Mouse (Mus musculus): ENCODE results near the gene Ankrd13b. TPM values are rescaled to one million over a fixed set of nuclear protein-coding genes. Genes with fewer than 3 reads are reported as not detected.

Gene Ankrd13b
- polyA plus RNA-seq, 1 experiment from 2014 or later: 38.2 TPM

DNA sequence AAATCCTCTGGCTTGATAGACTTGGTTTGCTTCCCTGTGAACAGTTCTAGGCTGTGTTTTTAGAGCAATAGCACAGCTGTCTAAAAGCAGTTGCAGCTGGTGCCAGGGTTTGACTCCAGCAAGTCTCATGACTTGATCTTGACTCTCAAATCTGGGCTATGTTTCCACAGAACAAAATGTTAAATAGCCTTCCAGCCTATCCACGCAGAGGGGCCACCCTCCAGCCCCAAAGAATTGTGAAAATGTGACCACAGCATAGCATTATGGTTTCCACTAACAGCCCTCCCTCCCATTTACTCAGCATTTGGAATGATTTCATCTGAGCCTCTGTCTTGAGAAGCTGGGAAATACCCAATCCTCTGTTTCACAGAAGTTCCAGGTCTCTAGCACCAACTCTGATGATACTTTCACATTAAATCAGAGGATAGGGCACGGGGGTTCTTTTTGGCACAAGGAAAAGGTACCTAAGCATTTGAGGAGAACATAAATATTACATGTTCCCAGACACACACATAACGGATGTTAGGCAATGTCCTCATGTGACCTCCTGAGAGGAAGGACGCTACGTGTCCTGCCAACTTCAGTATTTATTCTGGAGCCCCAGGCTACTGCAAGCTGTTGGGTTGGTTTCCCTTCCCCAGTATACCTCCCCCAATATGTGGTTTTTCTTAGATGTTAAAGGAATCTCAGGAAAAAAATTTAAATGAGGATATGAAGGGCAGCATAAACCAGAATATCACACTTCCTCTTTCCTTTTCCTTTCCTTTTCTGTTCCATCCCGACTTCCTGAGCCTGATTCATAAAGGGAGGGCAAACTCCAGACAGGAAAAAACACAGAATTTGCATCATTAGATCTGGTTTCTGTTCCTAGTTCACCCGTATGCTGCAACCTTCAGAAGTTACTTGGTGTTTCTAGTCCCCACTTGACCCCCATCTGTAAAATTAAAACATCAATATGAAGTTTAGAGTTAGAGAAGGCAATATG is 47.0 kb downstream of the Ankrd13b start:
- no peaks in the 10 kb centered on the region for H3K9me3 ChIP-seq (ENCODE audit: control insufficient read depth, low read length)
- ATAC-seq (ENCODE audit: low read depth): no peak
- H3K4me2 ChIP-seq (ENCODE audit: low read depth, low read length): no peak overlapping the region
- no peaks in the 10 kb centered on the region for H3K4me1 ChIP-seq (ENCODE audit: control insufficient read depth, insufficient read depth, low read length)
- H3K36me3 ChIP-seq (ENCODE audit: control insufficient read depth, insufficient read depth, low read length): peaks cover 17% of the 10 kb centered on the region; the same call in 1 of the 2 replicates
- H3K27ac ChIP-seq (ENCODE audit: low read depth, low read length): no peak overlapping the region
- H3K4me3 ChIP-seq (ENCODE audit: low read depth, low read length): no peak overlapping the region
- 78% methylated on average over 7 of the region's 7 CpGs for WGBS
- no peak overlapping the region for H3K9ac ChIP-seq (replicated peaks; ENCODE audit: low read depth, low read length)
- no peaks in the 10 kb centered on the region for H3K27me3 ChIP-seq (ENCODE audit: control insufficient read depth, insufficient read depth, low read length)

GRCm38 (mm10) chr11:77441020-77441419 is 48.5 kb downstream of the Ankrd13b start:
- no peak overlapping the region for H3K4me3 ChIP-seq (ENCODE audit: low read depth, low read length)
- ATAC-seq (ENCODE audit: low read depth): no peak
- H3K27ac ChIP-seq (ENCODE audit: low read depth, low read length): no peak overlapping the region
- 88% methylated on average over 8 of the region's 8 CpGs for WGBS
- no peak overlapping the region for H3K9ac ChIP-seq (replicated peaks; ENCODE audit: low read depth, low read length)
- H3K4me1 ChIP-seq (ENCODE audit: control insufficient read depth, insufficient read depth, low read length): no peaks in the 10 kb centered on the region
- no peaks in the 10 kb centered on the region for H3K27me3 ChIP-seq (ENCODE audit: control insufficient read depth, insufficient read depth, low read length)
- no peaks in the 10 kb centered on the region for H3K9me3 ChIP-seq (ENCODE audit: control insufficient read depth, low read length)
- H3K4me2 ChIP-seq (ENCODE audit: low read depth, low read length): no peak overlapping the region
- H3K36me3 ChIP-seq (ENCODE audit: control insufficient read depth, insufficient read depth, low read length): peaks cover 17% of the 10 kb centered on the region; the same call in 1 of the 2 replicates

DNA sequence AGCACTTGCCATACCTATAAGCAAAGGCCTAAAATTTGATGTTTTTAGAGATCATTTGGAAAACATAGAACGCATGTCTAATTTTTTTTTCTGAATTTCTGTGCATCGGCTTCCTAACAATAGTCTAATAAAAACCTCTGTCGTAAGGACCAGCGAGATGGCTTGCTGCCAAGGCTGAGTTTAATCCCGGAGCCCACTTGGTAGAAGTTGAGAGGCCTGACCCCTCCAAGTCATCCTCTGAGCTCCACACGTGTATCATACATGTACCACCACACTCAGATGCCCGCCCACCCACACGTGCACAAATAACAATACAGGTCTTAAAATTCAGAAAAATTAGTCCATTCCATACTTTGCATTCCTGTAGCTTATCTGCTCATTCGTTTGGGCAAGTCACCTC is 49.4 kb downstream of the Ankrd13b start:
- ATAC-seq (ENCODE audit: low read depth): no peak
- no peak overlapping the region for H3K9ac ChIP-seq (replicated peaks; ENCODE audit: low read depth, low read length)
- no peak overlapping the region for H3K4me3 ChIP-seq (ENCODE audit: low read depth, low read length)
- no peaks in the 10 kb centered on the region for H3K9me3 ChIP-seq (ENCODE audit: control insufficient read depth, low read length)
- H3K27me3 ChIP-seq (ENCODE audit: control insufficient read depth, insufficient read depth, low read length): no peaks in the 10 kb centered on the region
- H3K36me3 ChIP-seq (ENCODE audit: control insufficient read depth, insufficient read depth, low read length): peaks cover 17% of the 10 kb centered on the region; the same call in 1 of the 2 replicates
- no peaks in the 10 kb centered on the region for H3K4me1 ChIP-seq (ENCODE audit: control insufficient read depth, insufficient read depth, low read length)
- no peak overlapping the region for H3K4me2 ChIP-seq (ENCODE audit: low read depth, low read length)
- no peak overlapping the region for H3K27ac ChIP-seq (ENCODE audit: low read depth, low read length)
- 92% methylated on average over 9 of the region's 9 CpGs for WGBS

DNA sequence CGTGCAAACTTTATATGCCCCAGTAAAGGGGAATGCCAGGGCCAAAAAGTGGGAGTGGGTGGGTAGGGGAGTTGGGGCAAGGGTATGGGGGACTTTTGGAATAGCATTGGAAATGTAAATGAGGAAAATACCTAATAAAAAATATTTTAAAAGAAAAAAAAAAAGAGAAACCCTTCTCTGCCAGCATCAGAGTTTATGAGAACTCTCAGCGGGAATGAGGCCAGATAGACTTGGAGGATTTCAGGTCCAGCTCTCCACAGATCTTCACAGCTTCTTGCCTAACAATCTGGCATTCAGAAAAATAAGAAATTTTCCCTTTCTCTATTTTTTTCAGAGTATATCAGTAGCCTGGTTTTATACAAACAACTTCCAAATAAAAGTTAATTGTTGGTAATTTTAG is 52.5 kb downstream of the Ankrd13b start:
- no peak overlapping the region for H3K9ac ChIP-seq (replicated peaks; ENCODE audit: low read depth, low read length)
- WGBS: 88% methylated on average over 2 of the region's 2 CpGs
- ATAC-seq (ENCODE audit: low read depth): no peak

GRCm38 (mm10) chr11:77428446-77428845 is 61.0 kb downstream of the Ankrd13b start:
- no peaks in the 10 kb centered on the region for H3K27me3 ChIP-seq (ENCODE audit: control insufficient read depth, insufficient read depth, low read length)
- ATAC-seq (ENCODE audit: low read depth): no peak
- no peak overlapping the region for H3K27ac ChIP-seq (ENCODE audit: low read depth, low read length)
- H3K4me3 ChIP-seq (ENCODE audit: low read depth, low read length): no peak overlapping the region
- no peak overlapping the region for H3K9ac ChIP-seq (replicated peaks; ENCODE audit: low read depth, low read length)
- no peaks in the 10 kb centered on the region for H3K4me1 ChIP-seq (ENCODE audit: control insufficient read depth, insufficient read depth, low read length)
- no peaks in the 10 kb centered on the region for H3K9me3 ChIP-seq (ENCODE audit: control insufficient read depth, low read length)
- no peak overlapping the region for H3K4me2 ChIP-seq (ENCODE audit: low read depth, low read length)
- peaks cover 7% of the 10 kb centered on the region; the same call in 1 of the 2 replicates for H3K36me3 ChIP-seq (ENCODE audit: control insufficient read depth, insufficient read depth, low read length)
- WGBS: 91% methylated on average over 1 of the region's 1 CpGs

More for the DNA sequence above, 52.5 kb downstream of the Ankrd13b start:
- Histone ChIP-seq H3K27me3 (ENCODE audit: control insufficient read depth, insufficient read depth, low read length) (no peaks in the 10 kb centered on the region), H3K4me1 (ENCODE audit: control insufficient read depth, insufficient read depth, low read length) (no peaks in the 10 kb centered on the region), H3K4me3 (ENCODE audit: low read depth, low read length) (no peak overlapping the region), H3K36me3 (ENCODE audit: control insufficient read depth, insufficient read depth, low read length) (peaks cover 14% of the 10 kb centered on the region; the same call in 1 of the 2 replicates), H3K27ac (ENCODE audit: low read depth, low read length) (no peak overlapping the region), H3K4me2 (ENCODE audit: low read depth, low read length) (no peak overlapping the region), H3K9me3 (ENCODE audit: control insufficient read depth, low read length) (no peaks in the 10 kb centered on the region)

DNA sequence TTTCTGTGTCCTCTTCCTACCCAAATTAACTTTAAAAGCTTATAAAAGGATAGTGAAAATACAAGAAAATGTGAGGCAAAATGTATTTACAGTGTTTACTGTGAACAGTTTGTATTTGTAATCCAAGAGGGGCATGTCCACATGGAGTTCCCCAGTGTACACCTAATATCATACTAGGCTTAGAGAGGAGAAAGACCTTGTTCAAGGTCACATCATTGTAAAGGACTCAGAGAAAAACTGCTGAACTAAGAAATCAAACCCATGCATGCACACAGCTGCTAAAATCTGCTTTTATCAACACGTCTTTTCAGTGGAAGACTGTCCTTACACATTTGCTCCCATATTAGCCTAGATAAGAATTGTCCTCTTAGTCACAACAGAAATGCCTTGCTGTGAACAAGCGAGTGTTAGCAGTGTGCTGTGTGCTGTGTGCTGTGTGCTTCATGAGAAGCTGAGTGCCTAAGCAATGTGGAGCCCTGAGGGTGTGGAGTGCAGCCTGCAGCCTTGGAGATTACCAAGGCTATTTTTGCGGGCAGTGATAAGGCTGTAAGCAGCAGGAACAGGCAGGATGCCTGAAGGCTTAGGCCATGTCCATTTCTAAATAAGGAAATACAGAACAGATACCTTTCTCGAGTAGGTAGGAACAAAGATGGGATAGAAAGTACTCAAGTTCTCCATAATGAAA is 66.2 kb downstream of the Ankrd13b start:
- no peak overlapping the region for H3K4me3 ChIP-seq (ENCODE audit: low read depth, low read length)
- H3K4me1 ChIP-seq (ENCODE audit: control insufficient read depth, insufficient read depth, low read length): no peaks in the 10 kb centered on the region
- no peak overlapping the region for H3K9ac ChIP-seq (replicated peaks; ENCODE audit: low read depth, low read length)
- 87% methylated on average over 4 of the region's 4 CpGs for WGBS
- no peak for ATAC-seq (ENCODE audit: low read depth)
- H3K9me3 ChIP-seq (ENCODE audit: control insufficient read depth, low read length): no peaks in the 10 kb centered on the region
- no peak overlapping the region for H3K4me2 ChIP-seq (ENCODE audit: low read depth, low read length)
- no peaks in the 10 kb centered on the region for H3K27me3 ChIP-seq (ENCODE audit: control insufficient read depth, insufficient read depth, low read length)
- H3K27ac ChIP-seq (ENCODE audit: low read depth, low read length): no peak overlapping the region
- H3K36me3 ChIP-seq (ENCODE audit: control insufficient read depth, insufficient read depth, low read length): peaks cover 7% of the 10 kb centered on the region; the same call in 1 of the 2 replicates

Other genes with a start within 250 kb of the Ankrd13b start
- gene Coro6, start 27.3 kb downstream of the Ankrd13b start, polyA plus RNA-seq (2014; fragmentation: Nextera tagmentation; extraction: Ambion mirVana): 0.27 and 0.83 TPM in 2 replicates
- 20.3 and 21.6 TPM in 2 replicates for gene Git1, start 3.9 kb upstream of the Ankrd13b start, polyA plus RNA-seq (2014; fragmentation: Nextera tagmentation; extraction: Ambion mirVana)
- gene Abhd15, start 25.4 kb upstream of the Ankrd13b start, polyA plus RNA-seq (2014; fragmentation: Nextera tagmentation; extraction: Ambion mirVana): 1.5 and 1.8 TPM in 2 replicates
- 10.6 and 12.8 TPM in 2 replicates for gene Trp53i13, start 26.3 kb upstream of the Ankrd13b start, polyA plus RNA-seq (2014; fragmentation: Nextera tagmentation; extraction: Ambion mirVana)
- gene Gm10392, start 29.5 kb upstream of the Ankrd13b start, polyA plus RNA-seq (2014; fragmentation: Nextera tagmentation; extraction: Ambion mirVana): not detected in 2 replicates
- 30.6 and 32.1 TPM in 2 replicates for gene Taok1, start 118.1 kb upstream of the Ankrd13b start, polyA plus RNA-seq (2014; fragmentation: Nextera tagmentation; extraction: Ambion mirVana)
- gene Nufip2, start 196.5 kb upstream of the Ankrd13b start, polyA plus RNA-seq (2014; fragmentation: Nextera tagmentation; extraction: Ambion mirVana): 4.4 and 7.3 TPM in 2 replicates
- gene Cryba1, start 235.6 kb upstream of the Ankrd13b start, polyA plus RNA-seq (2014; fragmentation: Nextera tagmentation; extraction: Ambion mirVana): 0.64 and 0.72 TPM in 2 replicates

Data from neural tube, embryonic 14.5 days (tissue).